Mouse (Mus musculus) frontal cortex, adult (tissue): ENCODE measurements at regions not wholly inside any gene's neighbourhood (a gene's known extent, or its start where the extent isn't known, plus 50 kb on each side); places are given as distances from the start of the nearest gene placed in this dataset.
A peak's percentile ranks its signal among the peaks of the same experiment; 100 is the strongest.

ENCODE experiments used
- ATAC-seq: cut with Nextera tagmentation; 2 replicates; pipeline ENCODE4 v1.9.2; 2017; ENCODE audit warnings: mild to moderate bottlenecking, moderate library complexity, mixed read lengths; ENCODE audit not compliant: low TSS enrichment

DNA sequence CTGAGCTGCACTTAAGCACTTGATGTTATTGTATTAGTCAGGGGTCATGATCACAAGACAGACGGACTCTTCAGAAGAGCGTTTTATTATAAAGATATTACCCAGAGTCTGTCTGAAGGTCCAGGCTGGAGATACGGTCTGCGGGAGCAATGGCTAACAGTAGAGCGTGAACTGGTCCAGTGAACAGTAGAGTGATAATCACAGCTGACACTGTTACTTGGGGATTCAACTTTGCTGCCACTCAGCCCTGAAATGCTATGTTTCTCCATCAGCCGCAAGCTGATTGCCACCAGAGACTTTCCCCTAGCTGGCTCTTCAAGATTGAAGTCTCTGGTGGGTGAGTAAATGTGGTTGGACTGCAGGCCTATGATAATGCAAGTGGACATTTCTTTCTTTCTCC, 133.1 kb upstream of the Zc3h12c start:
- ATAC-seq: no peak

DNA sequence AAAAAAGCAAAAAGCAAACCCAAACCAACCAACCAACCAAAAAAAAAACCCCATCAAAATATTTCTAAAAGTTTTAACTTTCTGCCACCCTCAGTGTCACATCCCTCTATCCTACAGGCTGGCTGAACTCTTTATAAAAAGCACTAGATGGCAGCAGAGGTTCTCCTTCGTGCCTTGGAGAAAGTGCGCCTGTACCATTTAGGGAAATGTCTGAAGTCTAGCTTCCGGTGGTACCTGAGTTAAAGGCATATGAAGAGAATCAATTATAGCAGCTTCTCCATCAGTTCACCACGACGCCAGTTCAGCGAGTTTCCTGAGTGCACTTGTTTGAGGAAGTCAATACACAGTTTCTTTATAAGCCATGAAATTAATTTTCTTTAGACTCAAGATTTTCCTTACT, 130.0 kb upstream of the Zc3h12c start:
- peak; percentile 90 for ATAC-seq

DNA sequence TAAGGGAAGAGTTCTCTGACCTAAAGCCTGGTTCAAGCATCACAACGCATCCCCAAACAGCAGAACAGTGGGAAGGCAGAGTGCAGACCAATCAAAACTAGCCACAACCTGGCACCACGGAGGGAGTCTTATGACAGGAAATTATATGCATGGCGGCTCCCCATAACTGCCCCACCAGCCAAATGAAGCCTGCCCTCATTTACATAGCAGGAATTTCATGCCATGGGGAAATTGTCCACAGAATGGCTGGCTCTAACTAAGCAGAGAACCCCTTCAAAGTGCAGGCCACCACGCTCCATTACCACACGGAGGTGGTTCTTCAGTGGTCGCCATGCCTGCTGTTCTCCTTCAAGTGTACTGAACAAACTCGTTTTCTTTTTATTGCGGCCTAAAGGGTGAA, 126.3 kb upstream of the Zc3h12c start:
- no peak for ATAC-seq

DNA sequence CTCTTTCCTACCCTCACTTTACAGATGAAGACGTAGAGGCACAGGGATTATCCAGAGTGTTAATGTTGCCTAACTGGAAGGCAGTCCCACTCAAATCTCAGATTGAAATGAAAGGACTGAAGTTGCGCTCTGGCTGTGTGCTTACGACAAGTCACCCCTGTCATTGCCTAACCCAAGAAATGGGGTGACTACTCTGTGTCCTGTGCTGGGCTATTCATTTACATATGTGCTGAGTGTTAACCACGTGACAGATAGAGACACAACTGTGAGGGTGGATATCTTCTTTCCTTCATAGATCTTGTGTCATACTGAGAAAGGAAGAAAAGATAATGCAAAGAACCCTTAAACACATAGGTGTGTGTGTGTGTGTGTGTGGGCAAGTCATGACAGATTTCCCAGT, 120.7 kb upstream of the Zc3h12c start:
- no peak for ATAC-seq

DNA sequence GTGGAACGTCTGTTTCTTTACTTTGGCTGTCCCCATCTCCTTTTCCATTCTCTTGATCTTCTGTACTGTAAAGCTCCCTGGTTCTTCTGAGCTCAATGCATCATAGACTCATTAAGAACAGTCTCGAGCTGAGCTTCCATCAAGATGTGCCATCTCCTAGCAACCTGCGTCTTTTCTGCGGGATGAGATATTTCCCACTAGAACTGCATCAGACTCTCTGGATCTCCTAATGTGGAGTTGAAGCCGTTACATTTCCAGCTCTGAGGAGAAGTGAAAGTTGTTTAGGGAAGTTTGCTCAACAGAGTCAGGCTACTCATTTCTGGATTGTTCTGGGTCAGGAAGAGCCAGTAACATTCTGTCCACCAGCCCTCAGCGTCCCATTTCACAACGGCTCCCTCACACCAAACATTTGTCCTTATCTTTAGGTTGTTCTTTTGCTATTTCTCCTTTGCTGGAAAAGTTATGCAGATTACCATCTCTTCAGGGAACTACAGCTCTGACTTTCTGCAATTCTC, 119.4 kb upstream of the Zc3h12c start:
- no peak for ATAC-seq

DNA sequence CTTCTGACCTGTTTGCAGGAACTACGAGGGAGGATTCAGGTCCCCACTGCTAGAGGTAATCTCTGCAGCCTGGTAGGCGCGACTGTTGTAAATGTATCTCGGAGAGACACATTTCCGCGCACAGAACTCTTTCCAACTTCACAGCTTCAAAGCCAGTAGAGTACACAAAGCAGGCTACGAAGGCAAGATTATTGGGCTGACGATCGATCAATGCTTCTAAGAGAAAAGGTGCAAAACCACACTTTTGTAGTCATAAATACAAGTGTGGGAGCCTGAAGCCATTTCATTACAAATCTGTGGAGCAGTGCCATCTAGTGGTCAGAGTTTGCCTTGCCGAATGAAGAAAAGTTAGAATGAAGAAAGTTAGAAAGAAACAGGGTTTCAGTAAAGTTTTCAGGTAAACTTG, 118.9 kb upstream of the Zc3h12c start:
- ATAC-seq: peak; percentile 59; the same call in 1 of the 2 replicates

DNA sequence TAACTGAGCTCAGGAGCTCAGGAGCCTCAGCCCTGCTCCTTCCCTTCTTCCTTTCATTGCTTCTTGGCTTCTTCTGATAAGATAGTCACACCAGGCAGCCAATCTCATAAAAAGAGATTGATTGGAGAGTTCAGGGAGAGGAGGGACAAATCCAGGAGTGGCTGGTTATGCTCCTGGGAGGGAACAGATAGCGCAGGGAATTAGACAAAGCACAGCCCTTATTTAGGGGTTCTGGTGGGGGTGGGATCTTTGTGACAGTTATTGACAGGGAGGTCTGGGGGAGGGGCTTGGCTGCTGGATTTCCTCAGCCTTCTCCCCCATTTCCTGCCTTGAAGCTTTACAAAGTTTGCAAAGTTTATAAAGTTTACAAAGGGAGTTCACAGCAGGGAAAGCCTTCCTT, 117.7 kb upstream of the Zc3h12c start:
- no peak for ATAC-seq

DNA sequence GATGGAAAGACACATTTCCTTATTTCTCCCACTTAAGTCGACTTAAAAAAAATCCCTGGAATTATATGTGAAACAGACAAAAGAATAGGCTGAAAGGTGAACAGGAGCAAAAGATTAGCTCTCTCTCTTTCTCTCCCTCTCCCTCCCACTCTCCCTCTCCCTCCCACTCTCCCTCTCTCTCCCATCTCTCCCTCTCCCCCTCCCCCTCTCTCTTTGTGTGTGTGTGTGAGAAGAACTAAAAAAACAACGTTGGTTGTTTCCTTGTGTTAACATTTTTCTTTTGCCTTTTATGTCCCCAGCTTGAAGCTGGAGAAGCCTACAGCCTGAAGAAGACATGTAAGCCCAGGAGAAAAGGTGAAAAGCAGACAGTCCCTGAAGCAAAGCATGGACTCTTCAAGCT, 115.2 kb upstream of the Zc3h12c start:
- no peak for ATAC-seq

DNA sequence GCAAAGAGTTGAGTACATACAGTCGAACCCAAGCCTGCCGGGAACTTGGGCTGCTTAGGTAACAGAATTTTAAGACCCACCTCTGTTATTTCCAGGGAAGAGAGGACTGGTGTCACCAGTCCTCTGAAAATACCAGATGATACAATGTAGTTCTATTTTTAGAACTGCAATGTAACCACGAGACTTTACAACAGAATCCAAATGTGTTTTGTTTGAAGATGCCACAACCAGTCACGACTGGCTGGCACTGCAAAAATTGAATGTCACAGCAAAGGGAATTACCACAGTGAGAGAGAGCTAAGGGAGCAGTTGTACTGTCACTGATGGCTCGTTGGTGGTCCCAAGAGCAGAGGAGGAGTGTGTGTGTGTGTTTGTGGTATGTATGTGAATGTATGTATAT, 112.6 kb upstream of the Zc3h12c start:
- ATAC-seq: no peak

DNA sequence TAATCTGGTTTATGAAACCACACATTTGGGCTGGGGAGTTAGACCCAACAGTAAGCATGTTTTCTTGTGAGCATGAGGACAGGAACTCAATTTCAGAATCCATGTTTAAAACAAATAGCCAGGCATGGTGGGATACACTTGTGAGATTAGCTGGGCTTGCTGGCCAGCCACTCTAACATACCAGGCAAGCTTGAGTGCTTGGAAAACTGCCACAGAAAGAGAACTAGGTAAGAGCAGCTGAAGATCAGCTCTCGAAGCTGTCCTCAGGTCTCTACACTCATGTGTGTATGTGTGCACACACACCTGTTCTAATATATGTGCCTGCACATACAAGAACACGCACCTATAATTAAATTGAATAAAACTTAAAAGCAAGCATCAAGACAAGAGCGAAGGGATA, 112.2 kb upstream of the Zc3h12c start:
- no peak for ATAC-seq

DNA sequence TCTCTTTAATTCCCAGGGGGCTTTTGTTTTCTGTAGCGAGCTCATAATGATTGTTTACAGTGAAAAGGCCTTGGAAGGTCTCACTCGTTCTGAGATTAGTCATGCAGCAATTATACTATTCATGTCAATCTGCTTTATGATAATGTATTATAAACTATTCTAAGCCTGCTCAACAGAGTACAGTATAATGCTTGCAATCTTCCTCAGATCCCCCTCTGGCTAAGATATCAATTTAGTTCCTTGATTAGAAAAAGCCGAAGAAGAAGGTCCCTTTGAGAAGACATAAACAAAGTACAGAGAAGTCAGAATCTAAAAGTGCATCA, 110.3 kb upstream of the Zc3h12c start:
- no peak for ATAC-seq

DNA sequence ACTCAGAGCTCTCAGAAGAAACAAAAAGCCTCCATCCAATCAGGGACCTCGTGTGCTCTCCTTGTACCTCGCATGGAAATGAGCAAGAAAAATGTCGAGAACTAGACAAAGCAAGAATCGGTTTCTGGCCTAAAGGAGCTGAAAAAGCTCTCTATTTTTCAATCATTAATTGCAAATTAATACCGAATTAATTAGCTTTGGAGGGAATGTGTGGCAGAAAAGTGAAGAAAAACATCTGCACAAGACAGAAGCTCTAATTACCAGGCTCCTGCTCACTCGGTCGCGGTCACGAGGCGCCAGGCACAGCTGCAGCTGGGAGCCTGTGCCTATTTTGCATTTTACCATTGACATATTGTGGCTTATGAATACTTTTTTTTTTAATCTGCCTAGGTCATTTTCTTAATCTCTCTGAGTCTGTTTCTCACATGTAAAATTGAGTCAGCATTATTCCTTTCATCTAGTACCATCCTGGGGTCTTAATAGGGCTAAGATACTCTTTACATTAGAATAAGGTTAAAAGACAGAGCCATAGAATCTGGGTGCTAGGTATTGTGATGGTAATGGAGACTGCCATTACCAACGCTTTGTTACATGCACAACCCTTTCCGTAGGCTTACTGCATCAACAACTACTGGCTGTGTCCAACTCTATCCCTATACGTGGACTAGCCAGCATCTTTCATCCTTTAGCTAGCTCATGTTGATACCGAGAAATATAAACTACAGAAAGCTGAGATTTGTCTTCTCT, 109.8 kb upstream of the Zc3h12c start:
- ATAC-seq: no peak

DNA sequence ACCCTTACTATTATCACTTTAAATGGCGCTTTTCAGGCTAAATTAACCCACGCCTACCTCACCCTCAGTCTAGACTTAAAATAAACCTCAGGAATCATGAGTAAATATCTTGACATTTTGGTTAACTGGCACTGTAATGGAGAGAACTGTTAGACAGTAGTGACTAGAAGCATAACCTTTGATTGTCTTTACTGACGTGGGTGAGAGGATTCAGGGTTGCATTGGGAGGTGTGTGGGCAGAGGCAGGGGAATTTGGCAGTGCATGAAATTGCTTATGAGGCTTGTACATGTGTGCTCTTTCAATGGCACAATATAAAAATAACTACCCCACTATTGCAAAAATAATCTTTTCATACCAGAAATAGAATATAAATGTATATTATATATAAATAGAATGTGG, 105.6 kb upstream of the Zc3h12c start:
- no peak for ATAC-seq

DNA sequence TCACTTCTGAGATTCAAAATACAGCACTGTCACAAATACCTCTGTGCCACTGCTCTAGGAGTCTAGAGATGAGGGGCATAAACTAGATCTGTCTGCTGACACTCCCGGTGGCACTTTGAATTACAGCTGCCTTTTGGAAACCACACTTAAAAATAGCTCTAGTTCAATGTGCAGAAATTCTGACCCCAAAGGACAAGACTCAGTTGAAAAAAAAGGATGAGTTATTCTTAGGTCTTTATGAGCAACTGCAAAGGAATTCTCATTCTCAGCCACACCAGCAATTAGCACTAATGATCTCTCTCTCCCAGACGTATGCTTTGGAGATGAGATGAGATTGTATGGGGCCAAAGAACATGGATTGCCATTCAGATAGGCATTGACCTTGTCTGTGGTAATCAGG, 104.3 kb upstream of the Zc3h12c start:
- ATAC-seq: no peak

DNA sequence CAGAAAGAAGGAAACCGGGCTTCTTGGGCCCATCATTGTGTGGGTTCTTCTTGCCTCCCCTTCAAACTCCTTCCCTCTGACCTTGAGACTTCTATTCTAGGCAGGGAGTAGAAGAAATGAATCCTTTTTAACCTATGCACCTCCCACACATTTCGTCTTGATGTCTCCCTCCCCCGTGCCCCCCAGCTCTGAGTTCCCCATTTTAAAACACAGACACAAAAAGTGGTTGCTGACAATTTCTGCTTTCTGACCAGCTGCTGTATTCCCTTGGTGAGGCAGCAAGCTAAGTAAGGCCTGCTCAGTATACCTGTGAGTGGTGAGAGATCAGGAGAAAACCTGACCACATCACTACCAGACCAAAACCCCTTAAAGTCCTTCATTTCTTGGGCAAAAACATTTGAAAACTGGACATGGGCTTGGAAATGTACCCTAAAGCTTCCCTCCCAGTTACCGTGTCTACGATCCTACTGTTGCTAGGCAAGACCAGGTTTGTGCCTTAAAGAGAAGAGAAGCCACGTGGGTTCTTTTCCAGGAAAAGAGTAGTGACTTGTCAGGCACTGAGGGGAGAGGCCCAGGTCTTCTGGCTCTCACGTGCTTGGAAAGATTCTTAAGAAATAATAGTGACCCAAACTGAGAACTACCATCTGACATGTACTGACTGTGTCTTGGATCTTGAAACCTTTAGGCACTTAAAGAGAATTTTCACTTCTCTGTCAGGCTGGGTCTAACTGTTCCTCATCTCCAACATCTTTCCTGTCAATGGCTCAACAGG, 103.2 kb upstream of the Zc3h12c start:
- ATAC-seq: no peak

DNA sequence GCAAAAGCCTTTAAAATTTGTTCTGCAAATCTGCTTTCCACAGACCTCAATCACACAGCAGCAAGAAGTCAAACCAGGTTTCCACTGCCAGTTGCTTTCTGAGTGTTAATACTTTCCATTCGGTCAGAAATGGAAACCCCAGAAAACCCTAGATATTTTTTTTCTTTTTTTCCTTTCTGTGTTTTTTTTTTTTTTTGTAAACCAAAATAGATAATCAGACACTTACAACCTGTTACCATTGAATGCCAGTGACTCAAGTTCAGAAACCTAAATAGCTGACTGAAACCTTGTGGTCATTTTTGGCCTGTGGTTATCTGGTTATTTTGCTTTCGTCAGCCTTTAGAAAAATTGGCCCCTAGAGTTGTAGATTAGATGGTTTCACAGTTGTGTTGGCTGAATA, 93.2 kb upstream of the Zc3h12c start:
- ATAC-seq: no peak

DNA sequence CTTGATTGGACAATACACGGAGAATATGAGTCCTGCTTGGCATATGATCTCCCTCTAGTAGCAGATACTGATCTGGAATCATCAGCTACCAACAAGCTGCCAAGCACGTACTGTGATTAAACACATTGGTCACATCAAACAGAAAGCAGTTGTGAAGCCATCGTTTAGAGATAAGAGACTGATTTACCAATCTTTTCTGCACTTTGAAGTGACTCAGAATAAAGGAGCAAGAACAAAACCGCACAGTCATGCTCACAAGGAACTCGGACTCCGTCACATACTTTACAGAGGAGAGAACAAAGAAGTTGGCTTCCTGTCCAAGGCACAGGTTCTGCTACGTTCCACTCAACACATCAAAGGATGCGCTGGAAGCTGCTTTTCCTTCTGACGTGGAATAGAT, 91.1 kb upstream of the Zc3h12c start:
- ATAC-seq: no peak

DNA sequence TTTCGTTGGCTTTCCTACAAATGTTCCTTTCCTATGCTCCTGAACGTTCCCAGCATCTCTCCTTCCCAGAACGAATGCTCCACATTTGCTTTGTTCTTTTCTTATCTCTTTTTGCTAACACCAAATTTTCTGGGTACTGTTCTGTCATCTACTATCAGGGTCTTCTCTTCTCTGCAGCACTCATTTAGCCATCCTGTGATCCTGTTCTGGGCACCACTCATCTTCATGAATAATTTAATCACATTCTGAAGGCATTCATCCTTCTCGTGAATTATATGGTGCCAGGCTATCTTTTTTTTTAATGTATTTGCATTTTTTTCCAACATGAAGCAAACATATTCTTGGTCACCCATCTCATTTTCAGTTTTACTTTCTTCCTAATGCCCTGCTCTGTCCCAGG, 87.3 kb upstream of the Zc3h12c start:
- ATAC-seq: no peak

DNA sequence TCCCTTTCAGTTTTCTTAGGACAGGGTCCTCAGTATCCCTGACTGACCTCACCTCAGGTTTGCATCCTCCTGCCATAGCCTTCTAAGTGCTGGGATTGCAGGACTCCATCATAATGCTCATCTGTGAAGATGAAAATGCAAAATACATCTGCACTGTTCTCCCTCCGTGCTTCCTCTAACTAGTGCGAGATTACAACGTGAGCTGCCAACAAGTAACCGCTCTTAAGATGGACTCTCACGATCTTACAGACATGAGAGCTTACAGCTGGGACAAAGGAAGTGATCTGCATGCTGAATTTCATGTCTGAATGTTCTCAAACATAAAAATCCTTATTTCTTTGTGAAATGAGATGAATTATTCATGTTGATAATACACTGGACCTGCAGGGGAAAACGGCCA, 86.1 kb upstream of the Zc3h12c start:
- no peak for ATAC-seq

DNA sequence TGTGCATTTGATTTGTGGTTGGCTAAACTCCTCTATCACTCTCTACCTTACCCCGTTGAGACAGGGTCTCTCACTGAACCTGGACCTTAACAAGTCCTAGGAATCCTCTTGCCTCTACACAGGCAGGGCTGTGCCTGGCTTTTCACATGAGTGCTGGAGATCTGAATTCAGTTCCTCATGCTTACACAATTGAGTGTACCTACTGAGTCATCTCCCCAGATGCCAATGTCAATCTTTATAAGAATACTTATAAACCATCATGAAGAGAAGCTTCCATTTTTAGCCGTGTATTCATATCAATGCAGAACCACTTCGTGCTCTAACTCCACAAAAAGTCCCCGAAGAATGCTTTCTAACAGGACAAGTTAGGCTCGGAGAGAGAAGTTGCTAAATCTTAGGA, 83.1 kb upstream of the Zc3h12c start:
- ATAC-seq: no peak

DNA sequence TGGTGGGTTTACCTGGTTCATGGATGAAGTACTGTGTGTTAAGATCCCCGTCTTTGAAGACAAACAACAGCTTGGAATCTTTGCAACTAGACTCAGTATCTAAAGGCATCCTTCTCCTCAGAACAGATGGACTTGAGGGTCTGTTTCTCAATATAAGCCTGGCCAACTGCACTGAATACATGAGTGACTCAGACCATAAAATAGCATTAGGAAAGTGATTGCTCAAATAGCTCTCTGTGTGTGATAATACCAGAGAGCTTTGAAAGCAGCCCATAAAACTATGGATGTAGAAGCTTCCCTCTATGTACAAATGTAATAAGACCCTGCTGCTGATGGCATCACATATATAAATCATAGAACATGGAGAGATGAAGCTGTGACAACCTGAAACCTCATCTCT, 78.3 kb upstream of the Zc3h12c start:
- no peak for ATAC-seq

DNA sequence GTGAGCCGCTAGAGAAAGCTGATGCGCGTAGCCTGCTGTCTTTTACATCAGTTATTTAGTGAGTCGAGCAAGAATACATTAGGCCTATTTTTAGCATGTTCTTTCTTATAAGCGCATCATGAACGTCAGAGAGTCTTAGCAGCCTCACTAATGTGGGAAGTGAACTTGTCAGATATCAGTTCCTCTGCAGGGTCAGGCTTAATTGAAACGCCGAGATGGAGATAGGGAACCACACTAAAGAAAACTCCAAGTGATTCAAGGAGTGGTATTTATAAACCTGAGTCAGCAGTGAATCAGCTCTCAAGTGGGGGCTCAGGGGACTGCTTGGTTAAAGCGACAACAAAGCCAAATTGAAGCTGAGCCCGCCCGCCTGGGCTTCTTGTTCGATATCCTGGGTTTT, 75.7 kb upstream of the Zc3h12c start:
- ATAC-seq: peak; percentile 81; the same call in 1 of the 2 replicates

DNA sequence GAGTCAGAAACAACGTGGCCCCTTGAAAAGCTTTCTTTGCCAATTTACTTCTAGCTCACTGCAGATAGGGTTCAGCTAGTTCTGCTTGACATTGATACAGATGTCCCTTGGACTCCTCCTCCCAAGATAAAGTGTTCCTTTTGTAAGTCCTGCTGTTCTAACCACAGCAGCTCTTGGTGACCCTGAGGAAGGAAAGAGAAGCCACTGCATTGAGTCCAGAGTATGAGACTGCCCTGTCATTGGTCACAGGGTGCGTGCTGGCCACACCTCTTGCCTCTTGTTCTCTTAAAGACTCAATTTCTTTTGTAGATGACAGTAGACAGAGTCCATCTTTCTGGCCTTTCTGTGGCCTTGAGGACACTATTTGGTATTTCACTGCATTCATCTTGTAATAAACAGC, 74.7 kb upstream of the Zc3h12c start:
- no peak for ATAC-seq

DNA sequence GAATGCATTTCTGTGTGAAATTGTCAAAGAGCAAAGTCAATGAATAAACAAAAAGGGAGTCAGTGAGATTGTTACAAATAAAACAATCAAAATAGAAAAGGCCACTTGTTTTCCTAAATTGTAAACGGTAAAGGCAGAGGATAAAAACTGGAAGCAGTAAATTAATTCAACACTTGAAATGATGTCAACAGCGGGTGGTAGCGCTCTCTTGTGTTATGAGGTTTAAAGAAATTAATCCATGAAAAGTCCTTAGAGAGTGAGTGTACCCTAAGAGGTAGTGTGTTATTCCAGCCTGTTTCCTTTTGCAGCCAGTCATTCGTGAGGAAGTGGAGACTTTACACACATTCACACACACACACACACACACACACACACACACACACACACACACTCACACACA, 73.2 kb upstream of the Zc3h12c start:
- no peak for ATAC-seq
